Mouse (Mus musculus) hindbrain, embryonic 16.5 days (tissue): ENCODE data around the gene Kbtbd12. TPM values are rescaled to one million over a fixed set of nuclear protein-coding genes. Genes with fewer than 3 reads are reported as not detected.

Source experiments
- ATAC-seq: fragments of 200-750 bp; cut with Nextera tagmentation; 2 replicates; pipeline ENCODE4 v1.8.0; 2017; ENCODE audit warnings: moderate TSS enrichment, moderate library complexity
- H3K27ac ChIP-seq: fragments of 300-500 bp; sonication (generic); 2 replicates; pipeline ENCODE4 v1.5.1; 2014; ENCODE audit warnings: low read depth, mild to moderate bottlenecking, control low read depth, low read length, moderate library complexity
- H3K27me3 ChIP-seq: fragments of 300-500 bp; sonication (generic); replicated peaks from 2 replicates; pipeline ENCODE4 v1.6.1; 2014; ENCODE audit warnings: low read length; ENCODE audit not compliant: control insufficient read depth, insufficient read depth
- H3K36me3 ChIP-seq: fragments of 300-500 bp; sonication (generic); 2 replicates; pipeline ENCODE4 v1.6.1; 2014; ENCODE audit warnings: mild to moderate bottlenecking, low read length, moderate library complexity, mixed read lengths; ENCODE audit not compliant: control insufficient read depth, insufficient read depth
- H3K4me1 ChIP-seq: fragments of 300-500 bp; sonication (generic); 2 replicates; pipeline ENCODE4 v1.6.1; 2014; ENCODE audit warnings: low read depth, low read length; ENCODE audit not compliant: control insufficient read depth, insufficient read depth
- H3K4me2 ChIP-seq: fragments of 300-500 bp; sonication (generic); 2 replicates; pipeline ENCODE4 v1.6.1; 2014; ENCODE audit warnings: mild to moderate bottlenecking, low read length, control low read depth, moderate library complexity
- H3K4me3 ChIP-seq: fragments of 300-500 bp; sonication (generic); 2 replicates; pipeline ENCODE4 v1.5.1; 2014; ENCODE audit warnings: mild to moderate bottlenecking, low read length, control low read depth, moderate library complexity
- H3K9ac ChIP-seq: fragments of 300-500 bp; sonication (generic); 2 replicates; pipeline ENCODE4 v1.6.1; 2014; ENCODE audit warnings: low read depth, mild to moderate bottlenecking, control low read depth, low read length, moderate library complexity
- H3K9me3 ChIP-seq: fragments of 300-500 bp; sonication (generic); 2 replicates; pipeline ENCODE4 v1.6.1; 2014; ENCODE audit warnings: mild to moderate bottlenecking, low read length, moderate library complexity; ENCODE audit not compliant: control insufficient read depth
- WGBS: fragments of 180-500 bp; shearing (Covaris S2); extraction: QIAGEN DNeasy Blood & Tissue Kit; methylation state at CpG from one replicate; pipeline ENCODE4 v1.1.7; 2014; 5-methylcytosine and 5-hydroxymethylcytosine counted together
- polyA plus RNA-seq: library from polyadenylated mRNA; unstranded; fragments of >200 nt; fragmentation: Nextera tagmentation; extraction: Ambion mirVana; gene quantifications from 2 replicates; pipeline ENCODE4 v1.2.1, GENCODE M21; 2015

Gene Kbtbd12
- polyA plus RNA-seq: 0.60 and 0.74 TPM in 2 replicates

DNA sequence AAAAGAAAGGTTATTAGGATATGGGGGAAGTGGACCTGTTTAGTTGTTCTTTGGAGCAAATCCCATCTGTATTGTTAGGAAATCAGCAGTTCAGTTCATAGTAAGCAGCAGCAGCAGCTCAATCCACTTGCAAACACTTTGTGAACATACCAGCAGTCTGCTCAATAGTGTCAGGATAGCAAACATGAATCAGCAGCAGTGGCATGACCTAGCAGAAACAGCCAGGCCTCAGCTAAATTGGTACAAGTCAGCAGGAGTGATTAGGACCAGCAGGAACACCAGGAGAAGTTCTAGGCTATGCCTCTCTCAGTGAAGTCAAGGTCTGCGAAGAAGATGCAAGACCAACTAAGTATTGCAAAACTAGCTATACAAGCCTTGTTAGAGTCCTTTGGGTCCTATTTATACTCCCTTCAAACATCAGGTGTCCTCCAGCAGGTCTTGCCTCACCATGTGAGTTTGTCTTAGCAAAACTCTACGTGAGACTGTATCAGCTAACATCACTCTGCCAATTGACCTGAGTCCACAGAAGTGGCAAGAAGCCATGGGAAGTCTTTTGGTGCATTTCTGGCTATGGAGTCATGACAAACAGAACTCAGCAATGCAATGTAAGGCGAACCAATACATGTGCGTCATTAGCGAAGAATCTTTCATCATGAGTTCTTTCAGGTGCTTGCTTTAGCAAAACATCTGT, at the start of gene Kbtbd12:
Gene Kbtbd12, minus strand, starts transcription at position 340 of the 691 bp plus-strand sequence.
- Histone ChIP-seq H3K4me1 (peaks cover 6% of the 10 kb centered on the region), H3K36me3 (no peaks in the 10 kb centered on the region), H3K9me3 (no peaks in the 10 kb centered on the region; the same call in 1 of the 2 replicates), H3K4me3 (no peak within 1 kb of the TSS), H3K9ac (no peak within 1 kb of the TSS), H3K4me2 (no peak within 1 kb of the TSS), H3K27me3 (no peaks in the 10 kb centered on the region), H3K27ac (no peak within 1 kb of the TSS)
- no peak for ATAC-seq
- 96% methylated on average over 5 of the region's 5 CpGs for WGBS

DNA sequence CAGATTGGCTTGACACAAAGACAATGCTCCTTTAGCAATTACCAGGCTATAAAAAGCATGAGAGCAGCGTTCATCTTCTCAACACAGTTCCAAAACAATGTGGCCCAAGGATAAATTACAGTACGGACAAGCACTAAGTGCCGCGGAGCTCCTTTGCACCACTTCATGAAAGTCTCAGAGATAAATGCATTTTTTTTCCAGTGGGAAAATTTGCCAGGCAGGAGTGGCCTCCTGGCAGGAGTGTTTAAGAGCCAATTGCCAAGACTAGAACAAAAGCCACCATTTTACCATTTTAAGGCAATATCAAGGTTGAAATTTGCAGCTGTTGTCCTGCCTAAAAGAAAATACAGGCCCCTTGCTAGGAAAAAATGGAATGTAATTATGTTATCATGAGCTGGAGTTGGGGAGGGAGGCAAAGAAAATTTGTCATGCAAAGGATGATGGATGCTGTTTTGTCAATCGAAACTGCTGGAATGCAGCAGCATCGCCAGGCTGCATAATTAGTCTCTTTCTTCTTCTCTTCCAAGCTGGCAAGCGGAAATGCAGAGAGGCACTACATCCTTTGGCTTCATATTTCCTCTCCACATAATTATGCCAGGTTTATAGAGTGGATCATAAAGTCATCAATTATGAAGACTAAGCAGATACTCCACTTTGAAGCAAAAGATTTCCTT, 45.8 kb upstream of the Kbtbd12 start:
- no peak overlapping the region for H3K4me3 ChIP-seq
- peaks cover 3% of the 10 kb centered on the region for H3K4me1 ChIP-seq
- no peak overlapping the region for H3K4me2 ChIP-seq
- H3K9ac ChIP-seq: no peak overlapping the region
- 24% methylated on average over 7 of the region's 7 CpGs for WGBS
- no peaks in the 10 kb centered on the region for H3K9me3 ChIP-seq
- peak overlapping the region; percentile 21; the same call in 1 of the 2 replicates for H3K27ac ChIP-seq
- ATAC-seq: peak; percentile 60
- no peaks in the 10 kb centered on the region for H3K27me3 ChIP-seq
- H3K36me3 ChIP-seq: no peaks in the 10 kb centered on the region

DNA sequence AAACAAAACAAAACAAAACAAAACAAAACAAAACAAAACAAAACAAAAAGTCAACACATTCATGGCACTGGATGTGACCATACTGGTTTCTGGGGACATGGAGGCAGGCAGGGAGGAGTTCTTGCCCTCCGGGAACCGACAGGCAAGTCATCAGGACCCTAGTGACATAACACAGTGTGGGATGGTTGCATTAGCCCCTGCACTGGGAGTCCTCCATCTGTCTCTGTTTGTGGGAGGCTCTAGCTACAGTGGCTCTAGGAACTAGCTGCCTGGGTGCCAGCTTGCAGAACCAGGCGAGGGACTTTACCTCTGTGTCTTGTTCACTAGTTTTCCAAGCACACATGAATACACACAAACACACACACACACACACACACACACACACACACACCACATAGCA, 43.3 kb upstream of the Kbtbd12 start:
- no peaks in the 10 kb centered on the region for H3K27me3 ChIP-seq
- H3K27ac ChIP-seq: no peak overlapping the region
- H3K9ac ChIP-seq: no peak overlapping the region
- H3K9me3 ChIP-seq: no peaks in the 10 kb centered on the region
- WGBS: 89% methylated on average over 3 of the region's 3 CpGs
- no peaks in the 10 kb centered on the region for H3K36me3 ChIP-seq
- no peak overlapping the region for H3K4me2 ChIP-seq
- no peak overlapping the region for H3K4me3 ChIP-seq
- no peak for ATAC-seq
- H3K4me1 ChIP-seq: peaks cover 3% of the 10 kb centered on the region

DNA sequence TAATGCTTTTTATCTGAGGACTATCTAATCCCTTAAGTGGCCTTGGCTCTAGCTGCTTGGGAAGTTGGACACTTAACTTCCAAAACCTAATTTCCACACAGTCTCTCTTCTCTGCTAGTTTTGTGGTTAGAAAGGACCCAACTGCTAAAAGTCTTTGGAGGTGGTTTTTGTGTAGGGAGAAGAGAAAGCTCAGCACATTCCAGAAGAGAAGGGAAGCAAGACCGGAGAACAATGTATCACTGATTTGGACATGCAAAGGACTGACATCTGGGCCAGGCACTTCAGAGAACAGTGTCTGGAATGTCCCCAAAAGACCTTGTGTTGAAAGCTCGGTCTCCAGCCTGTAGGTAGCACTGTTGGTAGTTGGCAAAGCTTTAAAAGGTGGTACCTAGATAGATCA, 40.0 kb upstream of the Kbtbd12 start:
- Histone ChIP-seq H3K4me1 (no peaks in the 10 kb centered on the region), H3K9me3 (no peaks in the 10 kb centered on the region), H3K9ac (no peak overlapping the region), H3K27ac (no peak overlapping the region), H3K36me3 (no peaks in the 10 kb centered on the region), H3K27me3 (no peaks in the 10 kb centered on the region), H3K4me2 (no peak overlapping the region), H3K4me3 (no peak overlapping the region)
- 71% methylated on average over 2 of the region's 2 CpGs for WGBS
- no peak for ATAC-seq

DNA sequence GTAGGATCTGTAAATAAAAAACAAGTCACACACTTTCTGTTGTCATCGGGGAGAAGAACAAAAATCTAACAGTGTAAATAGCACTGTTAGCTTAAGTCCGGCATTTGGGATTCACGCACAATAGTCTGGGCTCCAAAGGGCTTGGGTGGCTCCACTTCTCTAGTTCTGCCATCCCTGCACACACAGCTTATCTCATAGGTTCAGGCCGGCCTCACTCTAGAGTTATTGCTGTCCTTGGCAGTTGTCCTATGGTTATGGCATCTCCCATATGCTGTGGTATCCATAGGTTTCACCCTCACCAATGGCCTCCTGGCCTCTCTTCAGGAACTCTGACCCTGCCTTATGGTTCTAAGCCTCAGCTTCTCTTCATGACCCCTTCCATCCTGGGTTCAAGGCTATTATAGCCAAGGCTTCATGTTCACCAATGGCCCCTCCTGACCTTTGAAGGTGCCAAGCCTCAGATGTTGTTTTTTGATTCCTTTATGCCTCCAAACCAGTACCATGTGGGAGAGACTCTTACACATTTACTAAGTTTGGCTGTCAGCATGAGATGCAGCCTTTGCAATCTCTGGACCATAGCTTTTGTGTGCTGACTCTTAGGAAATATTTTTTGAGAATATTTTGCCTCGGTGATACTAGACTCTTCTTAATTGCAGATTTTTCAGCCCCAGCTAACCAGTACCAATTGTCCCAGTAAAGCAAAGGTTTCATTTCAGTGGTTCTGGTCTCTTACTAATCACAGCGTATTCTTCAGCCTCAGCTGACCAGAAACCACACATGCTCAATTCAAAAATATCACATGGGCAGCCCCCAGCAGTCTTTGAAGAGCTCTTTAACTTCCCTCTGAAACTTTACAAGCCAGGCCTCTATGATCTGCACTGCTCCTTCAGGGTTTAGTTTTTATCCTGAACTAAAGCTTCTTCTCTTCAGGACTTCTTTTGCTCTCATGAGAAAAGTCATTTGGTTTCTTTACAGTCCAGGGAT, 39.3 kb upstream of the Kbtbd12 start:
- Histone ChIP-seq H3K36me3 (no peaks in the 10 kb centered on the region), H3K9me3 (no peaks in the 10 kb centered on the region), H3K27me3 (no peaks in the 10 kb centered on the region), H3K9ac (no peak overlapping the region), H3K4me1 (no peaks in the 10 kb centered on the region), H3K4me3 (no peak overlapping the region), H3K27ac (no peak overlapping the region), H3K4me2 (no peak overlapping the region)
- 90% methylated on average over 6 of the region's 6 CpGs for WGBS
- ATAC-seq: no peak

DNA sequence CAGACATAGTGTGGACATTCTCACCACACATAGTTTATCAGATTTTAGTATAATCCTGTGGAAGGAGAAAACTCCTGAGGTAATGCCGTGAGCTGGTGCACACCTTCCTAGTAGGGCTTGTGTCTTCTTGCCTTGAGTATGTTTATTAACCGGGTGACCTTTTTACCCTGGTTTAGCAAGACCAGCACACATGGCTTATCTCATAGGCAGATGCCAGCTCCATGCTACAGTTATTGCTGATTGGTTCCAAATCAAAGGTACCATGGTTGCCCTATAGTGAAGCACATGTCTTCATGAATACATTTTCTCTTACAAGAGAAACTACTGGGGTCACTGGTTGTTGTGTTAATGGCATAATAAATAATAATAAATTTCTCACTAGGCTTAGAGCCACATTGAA, 38.1 kb upstream of the Kbtbd12 start:
- no peak overlapping the region for H3K27ac ChIP-seq
- no peaks in the 10 kb centered on the region for H3K9me3 ChIP-seq
- no peak overlapping the region for H3K4me2 ChIP-seq
- 91% methylated on average over 2 of the region's 2 CpGs for WGBS
- ATAC-seq: no peak
- H3K36me3 ChIP-seq: no peaks in the 10 kb centered on the region
- no peak overlapping the region for H3K4me3 ChIP-seq
- no peaks in the 10 kb centered on the region for H3K27me3 ChIP-seq
- no peaks in the 10 kb centered on the region for H3K4me1 ChIP-seq
- no peak overlapping the region for H3K9ac ChIP-seq

DNA sequence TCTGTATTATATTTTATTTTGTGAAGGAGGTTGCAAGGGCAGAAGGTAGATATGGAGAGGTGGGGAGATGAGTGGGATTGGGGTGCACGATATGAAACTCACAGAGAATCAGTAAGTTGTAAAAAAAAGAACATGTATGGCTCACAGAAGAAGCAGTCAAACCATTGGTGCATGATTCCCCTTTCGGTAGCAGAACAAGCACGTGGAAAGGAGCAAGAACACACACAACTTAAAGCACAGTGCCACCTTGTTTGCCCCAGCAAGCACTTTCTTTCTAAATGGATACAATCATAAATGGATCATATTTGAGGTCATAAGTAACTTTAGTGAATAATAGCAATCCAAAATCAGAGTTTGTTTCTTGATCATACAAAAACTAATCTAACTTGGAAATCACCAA, 24.5 kb upstream of the Kbtbd12 start:
- Histone ChIP-seq H3K4me2 (no peak overlapping the region), H3K9ac (no peak overlapping the region), H3K4me3 (no peak overlapping the region), H3K9me3 (no peaks in the 10 kb centered on the region), H3K36me3 (no peaks in the 10 kb centered on the region), H3K4me1 (no peaks in the 10 kb centered on the region), H3K27me3 (no peaks in the 10 kb centered on the region), H3K27ac (no peak overlapping the region)
- WGBS: 89% methylated on average over 3 of the region's 3 CpGs
- ATAC-seq: no peak

DNA sequence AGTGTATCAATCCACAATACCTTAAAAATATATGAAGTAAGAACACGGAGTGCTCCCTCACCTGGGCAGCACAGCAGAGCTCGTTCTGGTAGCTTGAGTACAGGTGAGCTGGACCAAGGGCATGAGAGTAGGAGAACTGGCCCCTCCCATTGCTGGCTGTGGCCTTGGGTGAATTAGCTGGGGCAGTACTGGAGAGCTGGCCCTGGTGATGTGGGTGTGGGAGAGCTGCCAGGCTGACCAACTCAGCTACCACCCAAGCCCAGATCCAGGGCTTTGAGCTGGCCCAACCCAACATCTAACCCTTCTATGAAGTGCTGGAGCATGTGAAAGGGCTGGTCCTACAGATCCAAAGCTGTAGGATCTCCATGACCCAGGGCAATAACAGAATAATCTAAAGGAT, 23.9 kb upstream of the Kbtbd12 start:
- Histone ChIP-seq H3K9me3 (no peaks in the 10 kb centered on the region), H3K36me3 (no peaks in the 10 kb centered on the region), H3K9ac (no peak overlapping the region), H3K4me2 (no peak overlapping the region), H3K4me1 (no peaks in the 10 kb centered on the region), H3K27me3 (no peaks in the 10 kb centered on the region), H3K27ac (no peak overlapping the region), H3K4me3 (no peak overlapping the region)
- 88% methylated on average over 2 of the region's 2 CpGs for WGBS
- no peak for ATAC-seq
